Mouse (Mus musculus): Measurements from ENCODE around the gene Sec61a2.

DNA sequence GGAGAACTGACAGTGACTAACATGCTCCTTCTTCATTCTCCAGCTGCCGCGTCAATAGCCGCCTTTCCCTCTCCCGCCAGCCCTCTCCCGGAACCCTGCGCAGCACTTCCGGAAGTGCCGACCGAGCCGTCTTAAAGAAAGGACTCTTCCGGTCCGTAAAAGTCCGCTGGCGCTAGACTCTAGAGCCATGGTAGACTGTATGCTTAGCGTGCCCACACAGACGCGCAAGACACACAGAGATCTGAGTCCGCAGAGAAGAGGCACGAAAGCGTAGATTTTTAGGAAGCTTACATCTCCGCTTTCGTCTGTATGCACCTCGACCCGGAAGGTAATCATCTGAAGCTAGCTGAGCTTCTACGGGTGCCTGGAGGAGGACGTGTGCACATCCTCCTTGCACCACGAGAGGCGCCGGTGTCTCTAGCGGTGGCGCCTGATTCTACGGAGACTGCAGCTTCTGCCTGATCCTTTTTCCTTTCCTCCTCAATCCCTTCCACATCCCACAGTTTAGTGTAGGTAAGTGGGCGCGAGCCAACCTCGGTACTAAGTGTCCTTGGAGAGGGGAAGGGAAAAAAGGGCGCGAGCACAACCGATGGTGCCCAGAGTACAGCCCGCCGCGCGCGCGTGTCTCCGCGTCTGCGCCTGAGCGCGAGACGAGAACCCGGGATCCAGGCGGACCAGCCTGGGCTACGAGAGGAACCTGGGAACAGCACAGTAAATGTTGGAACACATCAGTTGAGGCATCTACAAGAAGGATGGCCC is 50.2 kb downstream of the Sec61a2 start, which contains the start of the genes Nudt5 and Cdc123:
- TF ChIP-seq CTCF (IDR thresholded peaks at IDR 0.05; ENCODE audit: borderline replicate concordance, insufficient read depth, low read depth, low read length) (peak; percentile 77), POLR2A (IDR thresholded peaks at IDR 0.05; ENCODE audit: borderline replicate concordance, insufficient read depth, low read length) (peak; percentile 78; the same call in 1 of the 2 replicates)
